Mouse (Mus musculus): ENCODE data around the gene Lin52. TPM values are rescaled to one million over a fixed set of nuclear protein-coding genes. Genes with fewer than 3 reads are reported as not detected.
A peak's percentile ranks its signal among the peaks of the same experiment; 100 is the strongest.

Lin52 gene
- polyA plus RNA-seq, 1 experiment, result 34.7 TPM

DNA sequence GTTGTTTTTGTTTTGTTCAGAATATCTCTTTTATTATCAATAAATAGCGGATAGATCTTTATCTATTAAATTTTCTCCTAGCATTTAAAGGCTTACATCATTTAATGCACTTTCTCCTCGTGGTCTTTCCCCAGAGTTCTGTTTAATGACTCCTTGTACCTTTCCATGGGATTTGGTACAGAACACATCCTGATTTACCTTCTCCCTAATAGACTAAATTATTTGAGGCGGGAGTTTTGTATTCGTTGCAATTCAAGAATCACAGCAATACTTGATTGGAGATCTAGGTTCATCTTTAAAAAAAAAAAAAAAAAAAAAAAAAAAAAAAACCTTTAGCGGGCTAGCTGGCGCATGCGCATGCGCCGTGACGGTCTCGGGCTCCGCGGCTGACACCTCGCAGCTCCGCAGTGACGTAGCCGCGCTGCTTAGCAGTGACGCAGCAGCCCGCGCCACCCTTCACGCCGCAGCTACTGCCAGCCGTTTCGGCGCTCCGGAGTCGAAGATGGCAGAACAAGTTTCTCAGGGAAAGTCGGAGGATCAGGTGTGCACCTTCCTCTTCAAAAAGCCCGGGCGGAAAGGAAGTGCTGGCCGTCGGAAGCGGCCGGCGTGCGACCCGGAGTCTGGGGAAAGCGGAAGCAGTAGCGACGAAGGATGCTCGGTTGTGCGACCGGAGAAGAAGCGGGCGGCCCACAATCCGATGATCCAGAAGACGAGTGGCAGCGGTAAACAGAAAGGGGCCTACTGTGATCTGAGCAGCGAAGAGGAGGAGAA lies 34.2 kb upstream of the Lin52 start, which contains the start of gene Rnf113a2:
TSS of gene Rnf113a2 (plus strand) at position 363 of the 771 bp plus-strand sequence.
- no peaks in the 10 kb centered on the region for H3K27me3 ChIP-seq (ENCODE audit: control insufficient read depth, insufficient read depth, low read length)
- DNase-seq, result peak; percentile 84 to 85
- TF ChIP-seq POLR2A (IDR thresholded peaks at IDR 0.05; ENCODE audit: borderline replicate concordance, insufficient read depth, low read length) (peak; percentile 89), CTCF (IDR thresholded peaks at IDR 0.05; ENCODE audit: borderline replicate concordance, insufficient read depth, low read depth, low read length) (no peak)
- H3K27ac ChIP-seq (ENCODE audit: insufficient read depth, low read length), result peak within 1 kb of the TSS; percentile 37; the same call in 1 of the 2 replicates
- H3K4me1 ChIP-seq (ENCODE audit: control insufficient read depth, insufficient read depth, low read length), result no peaks in the 10 kb centered on the region
- H3K4me3 ChIP-seq (replicated peaks; ENCODE audit: insufficient read depth, low read depth, low read length), result peak within 1 kb of the TSS; percentile 78
- 3% methylated on average over 50 of the region's 50 CpGs for WGBS

DNA sequence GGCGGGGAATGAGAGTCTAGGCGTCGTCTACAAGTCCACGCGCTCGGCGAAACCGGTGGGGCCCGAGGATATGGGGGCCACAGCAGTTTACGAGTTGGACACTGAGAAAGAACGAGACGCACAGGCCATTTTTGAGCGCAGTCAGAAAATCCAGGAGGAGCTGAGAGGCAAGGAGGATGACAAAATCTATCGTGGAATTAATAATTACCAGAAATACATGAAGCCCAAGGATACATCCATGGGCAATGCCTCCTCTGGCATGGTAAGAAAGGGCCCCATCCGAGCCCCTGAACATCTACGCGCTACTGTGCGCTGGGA lies 33.7 kb upstream of the Lin52 start:
- Histone ChIP-seq H3K27me3 (ENCODE audit: control insufficient read depth, insufficient read depth, low read length) (no peaks in the 10 kb centered on the region), H3K4me1 (ENCODE audit: control insufficient read depth, insufficient read depth, low read length) (no peaks in the 10 kb centered on the region), H3K4me3 (replicated peaks; ENCODE audit: insufficient read depth, low read depth, low read length) (peak overlapping the region; percentile 78), H3K27ac (ENCODE audit: insufficient read depth, low read length) (no peak overlapping the region)
- WGBS, result 42% methylated on average over 18 of the region's 18 CpGs
- TF ChIP-seq POLR2A (IDR thresholded peaks at IDR 0.05; ENCODE audit: borderline replicate concordance, insufficient read depth, low read length) (no peak), CTCF (IDR thresholded peaks at IDR 0.05; ENCODE audit: borderline replicate concordance, insufficient read depth, low read depth, low read length) (no peak)
- no peak for DNase-seq

DNA sequence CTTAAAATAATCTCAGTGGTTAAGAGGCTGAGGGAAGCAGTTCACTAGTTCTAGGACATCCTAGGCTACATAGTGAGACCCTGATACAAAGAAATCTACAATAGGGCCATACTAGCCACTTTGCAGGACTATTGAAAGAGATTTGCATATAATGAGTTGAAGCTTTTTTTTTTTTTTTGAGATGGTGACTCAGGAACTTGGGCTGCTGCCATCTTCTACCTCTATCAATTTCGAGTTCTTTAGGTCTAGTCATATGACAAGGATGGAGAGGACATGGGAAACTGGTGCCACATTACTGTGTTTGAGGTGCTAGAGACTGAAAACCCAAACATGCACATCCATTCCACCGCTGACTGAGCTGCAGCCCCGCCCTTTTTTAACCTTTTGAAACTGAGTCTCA lies 27.2 kb upstream of the Lin52 start:
- WGBS, result 53% methylated on average over 3 of the region's 3 CpGs
- Histone ChIP-seq H3K4me3 (replicated peaks; ENCODE audit: insufficient read depth, low read depth, low read length) (no peak overlapping the region), H3K27me3 (ENCODE audit: control insufficient read depth, insufficient read depth, low read length) (no peaks in the 10 kb centered on the region), H3K27ac (ENCODE audit: insufficient read depth, low read length) (no peak overlapping the region), H3K4me1 (ENCODE audit: control insufficient read depth, insufficient read depth, low read length) (no peaks in the 10 kb centered on the region)
- DNase-seq, result no peak
- TF ChIP-seq CTCF (IDR thresholded peaks at IDR 0.05; ENCODE audit: borderline replicate concordance, insufficient read depth, low read depth, low read length), result no peak

DNA sequence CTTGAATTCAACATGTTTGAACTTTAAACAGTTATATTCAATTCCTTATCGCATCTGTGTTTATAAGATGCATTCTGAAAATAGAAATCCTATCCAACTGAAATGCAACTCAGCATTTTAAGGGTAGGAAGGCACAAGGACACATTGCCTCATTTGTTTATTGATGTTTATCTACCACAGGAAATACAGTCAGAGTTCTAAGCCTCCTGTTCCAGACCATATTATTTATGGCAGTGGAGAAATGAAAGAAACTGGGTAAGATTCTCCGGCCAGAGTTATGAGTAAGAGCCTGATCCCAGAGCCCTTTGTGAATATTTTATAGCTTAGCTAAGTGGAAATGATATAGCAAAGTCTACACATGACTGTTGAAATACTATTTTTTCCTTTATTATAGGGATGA lies 21.4 kb upstream of the Lin52 start:
- TF ChIP-seq CTCF (IDR thresholded peaks at IDR 0.05; ENCODE audit: borderline replicate concordance, insufficient read depth, low read depth, low read length) (no peak), POLR2A (IDR thresholded peaks at IDR 0.05; ENCODE audit: borderline replicate concordance, insufficient read depth, low read length) (no peak)
- no peak overlapping the region for H3K27ac ChIP-seq (ENCODE audit: insufficient read depth, low read length)

DNA sequence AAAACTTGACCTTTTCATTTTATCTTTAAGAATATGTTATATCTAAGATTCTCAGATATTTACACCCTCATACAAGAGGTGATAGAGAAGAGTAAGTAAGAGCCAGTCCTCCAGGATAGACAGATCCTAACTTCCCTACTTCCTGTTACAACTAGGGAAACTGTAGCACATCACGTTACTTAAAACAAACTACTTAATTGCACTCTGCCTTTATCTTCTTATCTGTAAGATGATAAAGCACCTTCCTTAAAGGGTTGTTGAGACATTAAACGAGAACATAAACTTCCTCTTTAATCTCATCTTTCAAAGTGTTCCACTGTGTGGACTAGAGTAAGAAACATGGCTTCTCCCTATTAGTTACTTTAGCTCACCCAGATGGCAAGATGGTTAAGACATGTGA lies 12.5 kb upstream of the Lin52 start:
- no peaks in the 10 kb centered on the region for H3K27me3 ChIP-seq (ENCODE audit: control insufficient read depth, insufficient read depth, low read length)
- no peak overlapping the region for H3K27ac ChIP-seq (ENCODE audit: insufficient read depth, low read length)
- no peak overlapping the region for H3K4me3 ChIP-seq (replicated peaks; ENCODE audit: insufficient read depth, low read depth, low read length)
- TF ChIP-seq POLR2A (IDR thresholded peaks at IDR 0.05; ENCODE audit: borderline replicate concordance, insufficient read depth, low read length) (no peak), CTCF (IDR thresholded peaks at IDR 0.05; ENCODE audit: borderline replicate concordance, insufficient read depth, low read depth, low read length) (no peak)
- 87% methylated on average over 2 of the region's 2 CpGs for WGBS
- DNase-seq, result no peak
- no peaks in the 10 kb centered on the region for H3K4me1 ChIP-seq (ENCODE audit: control insufficient read depth, insufficient read depth, low read length)

More for the DNA sequence above, 21.4 kb upstream of the Lin52 start:
- DNase-seq, result no peak
- no peak overlapping the region for H3K4me3 ChIP-seq (replicated peaks; ENCODE audit: insufficient read depth, low read depth, low read length)
- H3K4me1 ChIP-seq (ENCODE audit: control insufficient read depth, insufficient read depth, low read length), result no peaks in the 10 kb centered on the region
- WGBS, result 92% methylated on average over 2 of the region's 2 CpGs
- H3K27me3 ChIP-seq (ENCODE audit: control insufficient read depth, insufficient read depth, low read length), result no peaks in the 10 kb centered on the region

DNA sequence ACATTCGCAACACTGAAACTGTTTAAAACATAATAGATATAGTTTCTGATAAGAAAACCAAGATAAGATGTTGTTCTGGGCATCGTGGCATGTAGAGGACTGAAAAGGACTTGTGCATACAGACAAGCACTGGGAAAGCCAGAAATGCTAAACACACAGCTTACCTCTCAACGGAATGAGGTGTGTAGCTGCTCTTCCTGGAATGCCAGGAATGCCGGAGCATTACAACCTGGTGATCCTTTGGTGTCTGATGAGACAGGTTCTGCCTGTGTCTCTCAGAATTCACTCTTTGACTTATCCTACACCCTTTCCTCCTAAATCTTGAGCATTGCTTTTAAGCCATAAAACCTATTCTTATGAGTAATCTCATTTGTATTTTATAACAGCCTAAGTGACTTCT lies 8.7 kb upstream of the Lin52 start:
- Histone ChIP-seq H3K4me1 (ENCODE audit: control insufficient read depth, insufficient read depth, low read length) (no peaks in the 10 kb centered on the region), H3K27ac (ENCODE audit: insufficient read depth, low read length) (no peak overlapping the region), H3K27me3 (ENCODE audit: control insufficient read depth, insufficient read depth, low read length) (no peaks in the 10 kb centered on the region), H3K4me3 (replicated peaks; ENCODE audit: insufficient read depth, low read depth, low read length) (no peak overlapping the region)
- TF ChIP-seq POLR2A (IDR thresholded peaks at IDR 0.05; ENCODE audit: borderline replicate concordance, insufficient read depth, low read length) (no peak), CTCF (IDR thresholded peaks at IDR 0.05; ENCODE audit: borderline replicate concordance, insufficient read depth, low read depth, low read length) (no peak)
- 80% methylated on average over 4 of the region's 4 CpGs for WGBS
- no peak for DNase-seq

DNA sequence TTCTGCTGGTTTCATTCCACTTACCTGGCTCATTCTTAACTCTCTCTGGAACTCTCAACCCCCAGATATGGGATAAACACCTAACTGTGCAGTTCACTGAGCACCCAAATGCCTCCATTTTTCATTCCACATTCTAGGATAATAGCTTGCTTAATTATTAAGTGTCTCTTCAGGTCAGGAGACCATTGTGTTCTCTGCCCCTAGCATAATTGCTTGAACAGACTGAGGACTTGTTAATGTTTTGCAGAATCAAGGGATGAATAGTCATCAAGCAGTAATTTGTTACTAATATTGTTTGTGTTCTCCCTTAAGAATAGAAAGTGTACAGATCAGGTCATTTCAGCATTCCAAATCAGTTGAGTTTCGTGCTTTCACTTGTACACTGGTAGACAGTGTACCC lies 3.8 kb upstream of the Lin52 start:
- Histone ChIP-seq H3K27me3 (ENCODE audit: control insufficient read depth, insufficient read depth, low read length) (no peaks in the 10 kb centered on the region), H3K4me3 (replicated peaks; ENCODE audit: insufficient read depth, low read depth, low read length) (no peak overlapping the region), H3K4me1 (ENCODE audit: control insufficient read depth, insufficient read depth, low read length) (no peaks in the 10 kb centered on the region), H3K27ac (ENCODE audit: insufficient read depth, low read length) (no peak overlapping the region)
- TF ChIP-seq CTCF (IDR thresholded peaks at IDR 0.05; ENCODE audit: borderline replicate concordance, insufficient read depth, low read depth, low read length) (no peak), POLR2A (IDR thresholded peaks at IDR 0.05; ENCODE audit: borderline replicate concordance, insufficient read depth, low read length) (no peak)
- DNase-seq, result no peak
- WGBS, result 78% methylated on average over 1 of the region's 1 CpGs

DNA sequence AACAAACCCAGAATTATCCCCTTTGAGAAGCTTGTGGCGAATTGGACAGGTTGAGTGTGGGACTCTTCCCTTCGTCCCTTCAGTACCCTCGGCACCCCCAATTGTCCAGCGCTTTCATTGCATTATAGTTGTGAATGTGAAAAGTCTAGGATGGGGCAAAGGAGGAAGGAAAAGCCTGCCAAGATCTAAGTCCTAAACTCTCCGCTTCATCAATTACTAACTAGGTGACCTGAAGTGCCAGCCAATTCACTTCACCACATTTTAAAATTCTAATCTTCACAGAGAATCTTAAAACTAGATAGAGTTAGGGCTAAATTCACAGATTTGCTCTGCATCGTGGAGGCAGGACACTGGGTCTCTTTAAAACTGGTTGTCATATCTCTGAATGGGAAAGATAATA lies 3.0 kb upstream of the Lin52 start:
- H3K4me3 ChIP-seq (replicated peaks; ENCODE audit: insufficient read depth, low read depth, low read length), result no peak overlapping the region
- no peaks in the 10 kb centered on the region for H3K4me1 ChIP-seq (ENCODE audit: control insufficient read depth, insufficient read depth, low read length)
- H3K27ac ChIP-seq (ENCODE audit: insufficient read depth, low read length), result no peak overlapping the region
- H3K27me3 ChIP-seq (ENCODE audit: control insufficient read depth, insufficient read depth, low read length), result no peaks in the 10 kb centered on the region
- no peak for TF ChIP-seq POLR2A (IDR thresholded peaks at IDR 0.05; ENCODE audit: borderline replicate concordance, insufficient read depth, low read length)
- 89% methylated on average over 6 of the region's 6 CpGs for WGBS
- DNase-seq, result no peak

Data from cerebellum, adult 2 months (tissue).